Mouse (Mus musculus) G1E (cell line): ENCODE results near the gene 5730522E02Rik. TPM values are rescaled to one million over a fixed set of nuclear protein-coding genes. Genes with fewer than 3 reads are reported as not detected.

Experiments used
- ATAC-seq: 2 replicates; pipeline ENCODE4 v1.8.0; 2016; ENCODE audit warnings: mild to moderate bottlenecking; ENCODE audit not compliant: insufficient number of reproducible peaks, poor library complexity, low FRiP score, severe bottlenecking; ENCODE audit errors: extremely low read depth
- DNase-seq: peaks from one replicate; pipeline ENCODE4 v3.0.0; 2012; ENCODE audit warnings: low spot score
- H3K27me3 ChIP-seq: 2 replicates; pipeline ENCODE4 v1.6.1; 2012; ENCODE audit warnings: mild to moderate bottlenecking, low read length, inconsistent platforms; ENCODE audit not compliant: insufficient read depth
- H3K36me3 ChIP-seq: replicated peaks from 2 replicates; pipeline ENCODE3; 2012; ENCODE audit warnings: mild to moderate bottlenecking, inconsistent platforms
- H3K4me1 ChIP-seq: 2 replicates; pipeline ENCODE4 v1.6.1; 2012; ENCODE audit warnings: low read depth, low read length, inconsistent platforms, mixed read lengths; ENCODE audit not compliant: insufficient read depth
- H3K4me3 ChIP-seq: 2 replicates; pipeline ENCODE4 v1.5.1; 2012; ENCODE audit warnings: low read depth, mild to moderate bottlenecking, inconsistent platforms, low read length, moderate library complexity, mixed read lengths
- H3K9me3 ChIP-seq: replicated peaks from 2 replicates; pipeline ENCODE4 v1.6.1; 2012; ENCODE audit warnings: inconsistent platforms
- CTCF ChIP-seq: IDR thresholded peaks from 2 replicates; pipeline ENCODE4 v1.5.1; 2012; ENCODE audit warnings: low read depth, low read length, inconsistent platforms, mixed read lengths
- GATA1 ChIP-seq: IDR thresholded peaks from 2 replicates; pipeline ENCODE4 v1.6.1; 2012; ENCODE audit warnings: borderline replicate concordance, low read length, inconsistent platforms, mixed read lengths
- GATA2 ChIP-seq: IDR thresholded peaks from 2 replicates; pipeline ENCODE4 v1.6.1; 2012; ENCODE audit warnings: low read depth, low read length, inconsistent platforms, borderline replicate concordance
- POLR2AphosphoS5 ChIP-seq: IDR thresholded peaks from 2 replicates; pipeline ENCODE4 v1.6.1; 2012; ENCODE audit warnings: low read depth, low read length, inconsistent platforms; ENCODE audit not compliant: insufficient replicate concordance
- TAL1 ChIP-seq: conservative IDR thresholded peaks from 2 replicates; pipeline ENCODE4 v1.6.1; 2012; ENCODE audit warnings: low read depth, low read length, inconsistent platforms, mixed read lengths
- polyA plus RNA-seq: library from polyadenylated mRNA; stranded (reverse); fragments of >175 nt; gene quantifications from 2 replicates; pipeline ENCODE4 v1.2.3, GENCODE M21; 2012
- total RNA-seq, 2 experiments: library from RNA; stranded (forward) in 1 of 2; stranded (reverse) in 1 of 2; fragments of 200-1000 nt in 1 of 2; fragments of >200 nt in 1 of 2; fragmentation: Nextera tagmentation in 1 of 2; gene quantifications; 2 replicates each; pipeline ENCODE4 v1.2.3; 2014 to 2017

The 5730522E02Rik gene
- total and polyA plus RNA-seq, 3 experiments, result 0.44 TPM; not detected in 2

DNA sequence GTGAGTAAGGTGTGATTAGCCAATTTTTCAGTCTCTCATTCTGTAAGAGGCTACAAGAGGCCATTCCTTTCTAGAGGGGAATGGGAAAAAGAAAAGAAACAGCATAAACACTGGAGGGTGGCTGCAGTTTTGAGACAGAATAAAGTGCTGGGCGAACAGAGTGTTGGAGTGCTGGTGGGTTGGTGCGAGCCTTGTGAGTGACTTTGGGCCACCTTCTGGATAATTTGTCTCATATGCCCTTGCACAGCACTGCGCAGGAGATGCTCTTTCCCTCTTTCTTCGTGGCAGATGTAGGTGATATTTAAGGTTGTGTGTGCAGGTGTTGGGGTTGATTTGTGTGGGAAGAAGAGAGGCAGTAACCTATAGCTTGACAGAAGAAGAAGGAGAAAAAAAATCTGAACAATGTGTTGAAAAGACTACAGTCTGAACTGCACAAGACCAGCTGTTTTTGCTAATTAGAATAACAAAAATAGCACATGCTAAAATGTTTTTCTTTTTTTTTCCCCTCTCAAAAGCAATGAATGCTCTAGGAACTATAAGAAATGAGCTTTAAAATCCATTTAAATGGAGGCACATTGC, 269.8 kb downstream of the 5730522E02Rik start:
- Histone ChIP-seq H3K36me3 (no peaks in the 10 kb centered on the region), H3K4me1 (no peaks in the 10 kb centered on the region), H3K9me3 (no peaks in the 10 kb centered on the region), H3K4me3 (no peak overlapping the region), H3K27me3 (no peaks in the 10 kb centered on the region)
- DNase-seq (no peak), ATAC-seq (no peak)
- TF ChIP-seq TAL1, result no peak
- no peak for TF ChIP-seq CTCF
- TF ChIP-seq GATA2, result no peak
- TF ChIP-seq GATA1, result no peak
- no peak for TF ChIP-seq POLR2AphosphoS5

DNA sequence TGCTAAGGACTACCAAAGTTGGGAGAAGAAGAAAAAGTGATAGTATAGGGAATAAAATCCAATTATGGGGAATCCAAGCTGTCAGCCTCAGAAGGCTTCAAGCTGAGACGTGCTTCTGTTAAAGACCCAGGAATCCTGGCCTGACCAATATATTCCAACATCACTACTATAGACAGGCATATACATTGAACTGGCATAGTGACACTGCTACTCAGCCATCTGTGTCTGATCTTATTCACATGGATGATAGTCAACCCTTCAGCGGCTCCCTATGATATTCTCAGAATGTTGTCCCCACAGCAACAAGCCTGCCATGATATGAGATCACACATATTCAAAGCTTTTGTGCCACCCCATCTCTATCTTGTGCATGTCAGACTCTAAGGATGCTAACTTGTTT, 284.3 kb downstream of the 5730522E02Rik start:
- Histone ChIP-seq H3K27me3 (no peaks in the 10 kb centered on the region), H3K36me3 (no peaks in the 10 kb centered on the region), H3K4me1 (no peaks in the 10 kb centered on the region), H3K4me3 (no peak overlapping the region), H3K9me3 (no peaks in the 10 kb centered on the region)
- DNase-seq, result no peak
- no peak for TF ChIP-seq CTCF
- no peak for TF ChIP-seq GATA2
- TF ChIP-seq TAL1, result no peak
- TF ChIP-seq POLR2AphosphoS5, result no peak
- no peak for TF ChIP-seq GATA1
- ATAC-seq, result no peak

DNA sequence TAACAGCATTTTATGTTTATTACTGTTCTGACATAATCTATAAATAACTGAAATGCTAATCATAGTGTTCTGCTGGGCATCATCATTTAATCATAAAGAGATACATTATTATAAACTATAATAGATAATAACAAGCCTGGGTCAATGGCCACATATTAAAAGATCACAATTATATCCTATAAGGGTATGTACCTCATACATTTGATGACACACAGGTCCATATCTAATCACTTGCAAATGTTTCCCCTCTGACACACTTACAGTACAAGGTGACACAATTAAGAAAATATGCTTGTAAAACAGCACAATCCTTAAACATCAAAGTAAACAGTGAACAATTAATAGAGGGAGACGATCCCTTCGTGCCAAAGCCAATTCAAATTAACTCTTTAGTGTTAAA, 308.2 kb downstream of the 5730522E02Rik start:
- no peak for ATAC-seq

DNA sequence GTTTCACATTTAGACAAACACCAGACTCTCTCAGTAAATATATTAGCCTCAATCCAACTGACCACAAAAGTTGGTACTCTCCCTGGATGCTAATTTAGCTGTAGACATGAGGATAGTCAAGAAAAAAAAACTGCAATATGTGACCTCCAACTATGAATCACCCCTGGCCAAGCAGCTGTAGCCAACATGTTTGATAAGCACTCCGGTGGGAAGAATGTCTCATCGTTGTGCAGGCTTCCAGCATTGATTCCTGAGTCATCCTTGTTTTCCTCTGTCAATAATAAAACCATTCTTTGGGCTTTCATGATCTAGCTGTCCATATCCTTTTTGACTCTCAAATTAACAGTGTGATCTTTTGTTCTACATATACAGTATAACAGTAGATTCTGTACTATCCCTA, 308.9 kb downstream of the 5730522E02Rik start:
- Histone ChIP-seq H3K4me3 (no peak overlapping the region), H3K36me3 (no peaks in the 10 kb centered on the region), H3K9me3 (no peaks in the 10 kb centered on the region), H3K27me3 (no peaks in the 10 kb centered on the region), H3K4me1 (no peaks in the 10 kb centered on the region)
- TF ChIP-seq GATA2 (no peak), TAL1 (no peak), GATA1 (no peak), POLR2AphosphoS5 (no peak), CTCF (no peak)
- DNase-seq (no peak), ATAC-seq (no peak)

More for the DNA sequence above, 308.2 kb downstream of the 5730522E02Rik start:
- Histone ChIP-seq H3K4me1 (no peaks in the 10 kb centered on the region), H3K9me3 (no peaks in the 10 kb centered on the region), H3K4me3 (no peak overlapping the region), H3K36me3 (no peaks in the 10 kb centered on the region), H3K27me3 (no peaks in the 10 kb centered on the region)
- TF ChIP-seq TAL1, result no peak
- TF ChIP-seq GATA2, result no peak
- TF ChIP-seq POLR2AphosphoS5, result no peak
- no peak for TF ChIP-seq GATA1
- TF ChIP-seq CTCF, result no peak
- DNase-seq, result no peak

DNA sequence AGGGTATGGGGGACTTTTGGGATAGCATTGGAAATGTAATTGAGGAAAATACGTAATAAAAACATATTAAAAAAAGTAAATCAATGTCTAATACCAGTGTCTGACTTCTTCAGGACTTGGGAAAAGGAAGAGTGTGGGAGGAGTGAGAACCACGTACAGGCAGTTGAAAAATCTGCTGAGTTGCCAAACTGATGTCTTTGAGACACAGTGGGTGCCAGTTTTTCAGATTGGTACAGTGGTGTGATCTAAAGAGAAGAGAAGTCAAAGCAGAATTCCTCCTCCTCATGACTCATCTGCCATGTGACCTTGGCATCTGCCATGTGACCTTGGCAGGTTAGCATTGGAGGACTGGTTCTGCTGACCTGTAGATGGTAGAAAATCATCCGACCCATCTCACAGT, 316.7 kb downstream of the 5730522E02Rik start:
- Histone ChIP-seq H3K36me3 (no peaks in the 10 kb centered on the region), H3K4me1 (no peaks in the 10 kb centered on the region), H3K4me3 (no peak overlapping the region), H3K27me3 (0 out of 2 replicates have a peak, but pooled peaks cover 3% of the 10 kb centered on the region), H3K9me3 (no peaks in the 10 kb centered on the region)
- no peak for TF ChIP-seq TAL1
- TF ChIP-seq GATA1, result no peak
- TF ChIP-seq GATA2, result no peak
- no peak for TF ChIP-seq CTCF
- TF ChIP-seq POLR2AphosphoS5, result no peak
- DNase-seq (no peak), ATAC-seq (no peak)

DNA sequence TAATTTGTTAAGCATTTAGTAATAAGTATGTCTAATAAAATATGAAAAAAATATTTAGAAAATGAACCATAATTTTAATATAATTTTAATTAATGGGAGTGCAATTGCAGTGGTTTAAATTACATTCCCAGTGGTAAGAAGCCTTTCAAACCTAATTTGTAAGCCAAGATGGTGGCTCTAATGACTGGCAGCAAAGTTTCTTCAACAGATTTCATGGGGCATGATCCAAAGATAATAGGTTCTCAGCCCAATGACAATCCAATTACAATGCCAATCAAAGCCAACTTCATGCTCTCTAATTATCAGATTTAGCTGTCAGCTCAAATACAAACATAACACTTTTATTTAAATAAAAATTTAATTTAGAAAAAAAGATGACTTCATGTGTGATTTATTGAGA, 337.6 kb downstream of the 5730522E02Rik start:
- H3K4me1 ChIP-seq, result no peaks in the 10 kb centered on the region
- H3K9me3 ChIP-seq, result no peaks in the 10 kb centered on the region
- no peak for ATAC-seq
- H3K27me3 ChIP-seq, result peaks cover 2% of the 10 kb centered on the region; the same call in 1 of the 2 replicates
- H3K36me3 ChIP-seq, result no peaks in the 10 kb centered on the region
- no peak overlapping the region for H3K4me3 ChIP-seq
- DNase-seq, result no peak
- TF ChIP-seq POLR2AphosphoS5, result no peak
